Mouse (Mus musculus) C2C12 (cell line): ENCODE results near the gene Gzmk.
A peak's percentile ranks its signal among the peaks of the same experiment; 100 is the strongest.

Experiments
- CEBPB ChIP-seq: IDR thresholded peaks from one replicate; pipeline ENCODE4 v1.6.1; 2011; ENCODE audit warnings: low read depth, mild to moderate bottlenecking, control low read depth, moderate library complexity
- CTCF ChIP-seq: IDR thresholded peaks from one replicate; pipeline ENCODE4 v1.5.1; 2011; ENCODE audit not compliant: control insufficient read depth, insufficient read depth, insufficient read length
- FOSL1 ChIP-seq: IDR thresholded peaks from one replicate; pipeline ENCODE4 v1.8.0; 2011; ENCODE audit warnings: mild to moderate bottlenecking, low read length; ENCODE audit not compliant: poor library complexity, insufficient read depth, severe bottlenecking
- MAX ChIP-seq: IDR thresholded peaks from one replicate; pipeline ENCODE4 v1.6.1; 2011; ENCODE audit warnings: mild to moderate bottlenecking, control low read depth
- MYOD1 ChIP-seq: IDR thresholded peaks from one replicate; pipeline ENCODE4 v1.6.1; 2011; ENCODE audit warnings: low read depth; ENCODE audit not compliant: control insufficient read depth, insufficient read length
- MYOG ChIP-seq: IDR thresholded peaks from one replicate; pipeline ENCODE4 v1.6.1; 2011; ENCODE audit not compliant: control insufficient read depth, insufficient read length; ENCODE audit errors: extremely low read depth
- USF1 ChIP-seq: IDR thresholded peaks from one replicate; pipeline ENCODE4 v1.6.1; 2011; ENCODE audit warnings: low read depth, mild to moderate bottlenecking, control low read depth, moderate library complexity

GRCm38 (mm10) chr13:113265257-113265656 is 39.5 kb upstream of the Gzmk start:
- peak; percentile 38 for TF ChIP-seq CTCF
- no peak for TF ChIP-seq USF1
- no peak for TF ChIP-seq MYOD1
- no peak for TF ChIP-seq FOSL1
- no peak for TF ChIP-seq MAX
- TF ChIP-seq CEBPB = no peak
- TF ChIP-seq MYOG = no peak
